Mouse (Mus musculus) lung, adult 2 months (tissue): ENCODE results near the gene Map10. TPM values are rescaled to one million over a fixed set of nuclear protein-coding genes. Genes with fewer than 3 reads are reported as not detected.

Source experiments
- DNase-seq: peaks from one replicate; pipeline ENCODE4 v3.0.0; 2022
- H3K4me1 ChIP-seq: fragments of 200-500 bp; 2 replicates; pipeline ENCODE4 v1.6.1; 2011; ENCODE audit warnings: low read length; ENCODE audit not compliant: control insufficient read depth, insufficient read depth
- H3K4me3 ChIP-seq: fragments of 200-500 bp; replicated peaks from 2 replicates; pipeline ENCODE3; 2011; ENCODE audit warnings: low read depth, mild to moderate bottlenecking, control low read depth, low read length; ENCODE audit errors: extremely low read depth
- CTCF ChIP-seq: fragments of 200-500 bp; IDR thresholded peaks from 2 replicates; pipeline ENCODE4 v1.5.1; 2011; ENCODE audit warnings: mild to moderate bottlenecking, low read length, control low read depth; ENCODE audit not compliant: insufficient read depth
- POLR2A ChIP-seq: fragments of 200-500 bp; IDR thresholded peaks from 2 replicates; pipeline ENCODE4 v1.6.1; 2011; ENCODE audit warnings: low read depth, mild to moderate bottlenecking, control low read depth, low read length, borderline replicate concordance; ENCODE audit errors: extremely low read depth
- WGBS: fragments of 180-500 bp; shearing (Covaris S2); methylation state at CpG from one replicate; pipeline ENCODE4 v1.1.7; 2018; 5-methylcytosine and 5-hydroxymethylcytosine counted together
- polyA plus RNA-seq: library from polyadenylated mRNA; depleted of rRNA; stranded (reverse); fragments of >200 nt; gene quantifications from 2 replicates; pipeline ENCODE4 v1.2.3, GENCODE M21; 2012

The Map10 gene
- polyA plus RNA-seq, 1 experiment: 2.0 TPM

DNA sequence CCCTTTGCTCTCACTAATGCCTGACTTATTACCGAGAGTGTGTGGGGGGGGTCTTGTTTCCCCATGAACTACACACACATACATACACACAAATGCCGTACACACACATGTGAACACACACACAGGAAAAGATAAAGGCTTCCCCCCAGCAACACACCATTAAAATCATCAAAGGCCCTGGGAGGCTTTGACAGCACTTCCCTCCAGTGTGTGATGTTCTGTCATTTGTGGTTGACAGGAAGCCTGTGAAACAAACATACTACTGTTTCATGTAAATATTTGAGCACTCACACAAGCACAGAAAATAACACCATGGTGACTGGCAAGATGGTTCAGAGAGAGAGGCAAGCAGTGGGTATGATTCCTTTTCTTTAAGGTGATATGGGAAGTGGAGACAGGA, 2.4 kb upstream of the Map10 start:
- TF ChIP-seq POLR2A (no peak), CTCF (no peak)
- 36% methylated on average over 2 of the region's 2 CpGs for WGBS
- H3K4me1 ChIP-seq: 0 out of 2 replicates have a peak, but pooled peaks cover 5% of the 10 kb centered on the region
- no peak for DNase-seq
- no peak overlapping the region for H3K4me3 ChIP-seq

GRCm38 (mm10) chr8:125669159-125669699, 389 bp upstream of the Map10 start:
- 84% methylated on average over 14 of the region's 14 CpGs for WGBS
- H3K4me1 ChIP-seq: 0 out of 2 replicates have a peak, but pooled peaks cover 5% of the 10 kb centered on the region
- DNase-seq: no peak
- TF ChIP-seq POLR2A: no peak
- TF ChIP-seq CTCF: no peak
- peak overlapping the region; percentile 55 for H3K4me3 ChIP-seq

DNA sequence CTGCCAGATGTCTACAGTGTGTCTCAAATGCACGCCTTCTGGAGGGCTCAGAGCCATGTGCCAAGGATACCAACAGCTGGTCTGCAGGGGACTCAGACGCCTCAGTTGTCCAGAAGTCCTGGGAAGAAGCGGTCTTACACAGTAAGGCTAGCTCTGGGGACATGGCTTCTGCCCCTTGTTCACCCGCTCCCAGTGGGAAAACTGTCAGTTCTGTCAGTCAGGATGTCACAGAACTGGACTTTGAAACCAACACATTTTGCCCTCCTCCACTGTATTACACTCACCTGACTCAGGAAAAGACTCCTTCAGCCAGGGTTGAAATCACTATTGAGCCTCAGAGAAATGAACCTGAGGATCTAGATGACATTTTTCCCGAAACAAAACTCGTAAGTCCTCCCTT, 802 bp downstream of the Map10 start:
- 0 out of 2 replicates have a peak, but pooled peaks cover 5% of the 10 kb centered on the region for H3K4me1 ChIP-seq
- DNase-seq: no peak
- no peak overlapping the region for H3K4me3 ChIP-seq
- WGBS: 98% methylated on average over 6 of the region's 6 CpGs
- no peak for TF ChIP-seq POLR2A
- no peak for TF ChIP-seq CTCF

GRCm38 (mm10) chr8:125670906-125671305, 1.3 kb downstream of the Map10 start:
- DNase-seq: no peak
- 97% methylated on average over 9 of the region's 9 CpGs for whole genome bisulfite sequencing
- TF ChIP-seq CTCF (no peak), POLR2A (no peak)
- no peak overlapping the region for H3K4me3 ChIP-seq
- H3K4me1 ChIP-seq: 0 out of 2 replicates have a peak, but pooled peaks cover 5% of the 10 kb centered on the region

GRCm38 (mm10) chr8:125671371-125671770, 1.8 kb downstream of the Map10 start:
- no peak overlapping the region for H3K4me3 ChIP-seq
- no peak for TF ChIP-seq POLR2A
- no peak for TF ChIP-seq CTCF
- DNase-seq: no peak
- WGBS: 96% methylated on average over 5 of the region's 5 CpGs
- H3K4me1 ChIP-seq: 0 out of 2 replicates have a peak, but pooled peaks cover 5% of the 10 kb centered on the region

GRCm38 (mm10) chr8:125675796-125676195, 6.2 kb downstream of the Map10 start:
- Histone ChIP-seq H3K4me3 (no peak overlapping the region), H3K4me1 (no peaks in the 10 kb centered on the region)
- no peak for DNase-seq
- TF ChIP-seq POLR2A (no peak), CTCF (no peak)
- 72% methylated on average over 3 of the region's 3 CpGs for WGBS

GRCm38 (mm10) chr8:125677484-125677883, 7.9 kb downstream of the Map10 start:
- TF ChIP-seq CTCF (no peak), POLR2A (no peak)
- no peak for DNase-seq
- WGBS: 92% methylated on average over 6 of the region's 6 CpGs
- Histone ChIP-seq H3K4me3 (no peak overlapping the region), H3K4me1 (no peaks in the 10 kb centered on the region)

DNA sequence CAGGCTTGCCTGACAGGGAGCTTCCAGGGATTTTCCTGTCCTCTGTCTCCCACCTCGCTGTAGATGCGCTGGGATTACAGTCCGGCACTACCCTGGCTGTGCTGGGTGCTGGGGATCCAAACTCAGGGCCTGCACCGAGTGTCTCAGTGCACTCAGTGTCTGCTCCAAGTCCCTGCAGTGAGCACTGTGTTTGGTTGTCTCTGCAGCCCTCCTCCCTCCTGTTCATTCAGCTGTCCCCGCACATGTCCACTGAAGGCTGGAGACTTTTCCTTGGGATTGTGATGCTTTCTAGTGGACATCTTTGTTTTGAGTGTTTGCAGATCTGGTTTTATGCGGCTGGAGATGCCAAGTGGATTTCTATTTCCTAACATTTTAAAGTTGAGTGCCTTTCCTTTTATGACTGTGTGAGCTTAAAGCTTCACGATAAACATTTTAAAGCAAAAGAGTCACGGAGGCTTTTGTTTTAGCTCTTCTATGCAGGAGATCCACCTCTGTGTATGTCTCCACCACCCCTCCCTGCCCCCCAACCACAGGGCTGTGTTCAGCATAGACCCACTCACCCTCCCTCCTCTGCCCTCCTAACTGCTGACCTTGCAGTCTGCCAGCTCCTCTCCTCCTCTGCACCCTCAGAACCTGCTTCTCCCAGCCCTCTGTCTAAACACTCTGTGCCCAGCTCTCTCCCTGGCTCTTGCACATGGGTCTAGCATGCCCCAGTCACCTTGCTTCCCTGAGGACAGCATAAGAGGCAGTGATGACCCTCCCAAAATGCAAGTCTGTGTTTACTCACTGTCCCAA, 9.4 kb downstream of the Map10 start:
- no peak for TF ChIP-seq POLR2A
- TF ChIP-seq CTCF: no peak
- no peak for DNase-seq
- H3K4me1 ChIP-seq: no peaks in the 10 kb centered on the region
- WGBS: 81% methylated on average over 8 of the region's 8 CpGs
- no peak overlapping the region for H3K4me3 ChIP-seq

DNA sequence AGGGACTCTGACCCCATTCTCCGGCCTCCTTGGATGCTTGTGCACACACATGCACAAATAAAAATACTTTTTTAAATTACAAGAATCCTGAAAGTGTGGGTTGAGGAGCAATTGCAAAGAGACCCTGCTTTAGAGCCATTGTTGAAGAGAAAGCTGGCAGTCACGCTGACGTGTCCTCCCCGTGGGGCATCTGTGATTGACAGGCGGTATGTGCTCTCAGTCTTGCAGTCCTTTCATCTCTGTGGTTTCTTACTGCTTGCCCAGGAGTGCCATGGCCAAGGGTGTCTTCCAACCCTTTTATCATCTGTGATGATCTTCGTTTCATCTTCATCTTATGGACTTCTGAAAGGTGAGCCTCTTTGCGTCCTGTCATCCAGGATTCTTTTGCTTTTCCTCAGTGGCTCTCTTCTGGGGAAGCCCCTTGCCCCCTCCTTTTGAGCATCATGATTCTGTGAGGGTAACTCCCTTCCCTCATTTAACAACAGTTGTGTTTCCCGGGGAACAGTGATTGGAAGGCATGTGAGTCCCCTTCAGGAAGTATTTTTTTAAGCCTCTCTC, 11.3 kb downstream of the Map10 start:
- no peak for TF ChIP-seq CTCF
- no peak for TF ChIP-seq POLR2A
- Histone ChIP-seq H3K4me1 (no peaks in the 10 kb centered on the region), H3K4me3 (no peak overlapping the region)
- WGBS: 46% methylated on average over 8 of the region's 8 CpGs
- no peak for DNase-seq

- no peak for DNase-seq
- Histone ChIP-seq H3K4me1 (no peaks in the 10 kb centered on the region), H3K4me3 (no peak overlapping the region)
- TF ChIP-seq CTCF: no peak
- no peak for TF ChIP-seq POLR2A
- 70% methylated on average over 6 of the region's 6 CpGs for WGBS
Observed at GRCm38 (mm10) chr8:125685216-125685760, 15.7 kb downstream of the Map10 start.
